Mouse (Mus musculus) lung, adult 18-20 months (tissue): ENCODE data around the gene Cdkn1b.

ENCODE experiments used
- DNase-seq, 2 experiments: peaks; one replicate each; pipeline ENCODE4 v3.0.0; 2022; ENCODE audit warnings: mixed read lengths in 2 of 2

Gene Cdkn1b

DNA sequence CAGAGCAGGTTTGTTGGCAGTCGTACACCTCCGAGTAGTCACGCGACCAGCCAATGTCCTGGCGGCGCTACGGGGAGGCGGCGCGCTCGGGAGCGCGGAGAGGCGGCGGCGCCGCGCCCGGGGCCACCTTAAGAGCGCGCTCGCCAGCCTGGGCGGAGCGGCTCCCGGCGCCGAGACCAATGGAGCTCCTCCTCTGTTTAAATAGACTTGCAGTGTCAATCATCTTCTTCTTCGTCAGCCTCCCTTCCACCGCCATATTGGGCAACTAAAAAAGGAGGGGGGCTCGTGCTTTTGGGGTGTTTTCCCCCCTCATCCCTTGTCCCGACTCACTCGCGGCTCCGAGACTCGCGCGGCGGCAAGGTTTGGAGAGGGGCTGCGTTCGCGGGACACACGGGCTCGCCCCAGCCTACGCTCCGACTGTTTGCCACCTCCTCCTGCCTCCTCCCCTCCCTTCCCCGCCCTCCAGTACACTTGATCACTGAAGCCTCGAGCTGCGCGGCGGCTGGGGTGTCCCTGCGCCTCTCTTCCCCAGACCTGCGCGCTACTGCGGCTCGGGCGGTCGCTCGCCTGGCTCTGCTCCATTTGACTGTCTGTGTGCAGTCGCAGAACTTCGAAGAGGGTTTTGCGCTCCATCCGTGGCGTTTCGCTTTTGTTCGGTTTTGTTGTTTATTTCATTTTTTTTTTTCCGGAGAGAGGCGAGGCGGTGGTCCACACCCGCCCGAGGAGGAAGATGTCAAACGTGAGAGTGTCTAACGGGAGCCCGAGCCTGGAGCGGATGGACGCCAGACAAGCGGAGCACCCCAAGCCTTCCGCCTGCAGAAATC lies at the start of gene Cdkn1b:
Gene Cdkn1b (plus strand): TSS at position 212 of the 824 bp plus-strand sequence.
- peak; percentile 92 to 94 for DNase-seq

DNA sequence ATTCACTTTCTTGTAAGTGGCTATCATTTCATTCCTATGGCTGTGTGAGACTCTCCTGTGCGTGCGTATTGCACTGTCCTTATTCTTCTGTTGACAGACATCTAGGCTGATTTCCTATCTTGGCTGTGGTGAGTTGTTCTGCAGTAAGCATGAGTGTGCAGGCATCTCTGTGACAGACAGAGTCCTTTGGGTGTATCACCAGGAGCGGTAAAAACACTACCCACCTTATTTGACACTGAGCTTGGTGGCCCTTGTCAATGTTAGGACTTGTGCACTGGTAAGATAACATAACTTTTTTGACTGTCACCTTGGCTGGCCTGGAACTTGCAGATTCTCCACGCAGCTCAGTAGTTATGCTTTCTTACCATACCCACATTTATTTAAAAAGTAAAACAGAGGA lies 49.3 kb upstream of the Cdkn1b start:
- no peak for DNase-seq

DNA sequence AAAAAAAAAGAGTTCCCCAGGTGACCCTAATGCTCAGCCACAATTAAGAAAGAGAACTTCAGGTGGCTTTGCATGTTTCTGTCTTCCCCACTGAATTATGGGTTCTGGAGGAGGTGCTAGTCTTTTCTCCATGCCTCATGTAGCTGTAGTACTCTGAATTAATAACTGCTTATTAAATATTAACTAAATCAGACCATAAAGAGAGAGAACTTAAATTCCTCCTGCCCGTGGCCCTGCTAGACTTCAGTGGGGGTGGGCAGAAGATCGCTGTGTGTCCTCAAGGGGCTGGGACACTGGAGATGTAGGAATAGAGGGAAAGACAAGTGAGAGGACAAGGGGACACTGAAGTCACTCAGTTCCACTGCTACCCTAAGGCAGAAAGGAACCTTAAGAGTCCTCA lies 48.0 kb upstream of the Cdkn1b start:
- no peak for DNase-seq

DNA sequence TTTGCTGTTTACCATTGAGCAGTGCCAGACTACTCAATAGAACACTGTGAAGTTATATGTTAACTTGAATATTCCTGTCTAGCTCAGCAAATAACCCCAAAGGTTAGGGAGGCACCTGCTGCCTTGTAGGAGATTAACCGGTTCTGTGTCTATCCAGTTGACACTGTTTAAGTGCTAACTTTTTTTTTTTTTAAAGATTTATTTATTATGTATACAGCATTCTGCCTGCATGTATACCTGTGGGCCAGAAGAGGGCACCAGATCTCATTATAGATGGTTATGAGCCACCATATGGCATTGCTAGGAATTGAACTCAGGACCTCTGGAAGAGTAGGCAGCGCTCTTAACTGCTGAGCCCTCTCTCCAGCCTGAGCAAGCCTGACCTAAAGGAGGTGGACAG lies 47.2 kb upstream of the Cdkn1b start:
- no peak for DNase-seq

DNA sequence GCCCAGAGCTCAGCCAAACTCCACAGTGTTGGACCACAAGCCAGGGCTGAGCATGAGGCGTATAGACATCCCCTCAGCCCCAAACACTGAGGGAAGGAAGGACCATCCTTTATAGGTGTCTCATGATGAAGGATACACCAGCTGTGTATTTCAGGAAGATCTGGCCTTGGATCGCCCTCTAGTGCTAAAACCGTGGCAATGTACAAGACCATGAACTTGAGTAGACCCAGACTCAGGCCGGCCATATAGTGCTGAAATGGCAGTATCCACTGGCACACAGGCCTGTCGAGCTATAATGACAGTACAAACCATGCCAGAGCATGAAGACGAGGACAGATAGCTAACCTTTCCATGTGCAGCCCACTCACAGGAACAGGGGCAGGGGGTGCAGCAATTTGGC lies 43.4 kb upstream of the Cdkn1b start:
- peak in 1 of 2 experiments; percentile 16 for DNase-seq

DNA sequence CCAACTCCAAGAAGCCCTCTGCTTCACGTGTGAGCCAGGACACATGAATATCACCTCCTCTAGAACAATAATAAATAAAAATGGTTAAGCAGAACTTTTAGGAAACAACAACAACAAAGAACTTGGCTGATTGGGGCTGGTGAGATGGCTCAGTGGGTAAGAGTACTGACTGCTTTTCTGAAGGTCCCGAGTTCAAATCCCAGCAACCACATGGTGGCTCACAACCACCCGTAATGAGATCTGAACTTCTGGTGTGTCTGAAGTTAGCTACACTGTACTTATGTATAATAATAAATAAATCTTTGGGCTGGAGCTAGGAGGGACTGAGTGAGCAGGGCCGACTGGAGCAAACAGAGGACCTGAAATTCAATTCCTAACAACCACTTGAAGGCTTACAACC lies 42.9 kb upstream of the Cdkn1b start:
- no peak for DNase-seq

DNA sequence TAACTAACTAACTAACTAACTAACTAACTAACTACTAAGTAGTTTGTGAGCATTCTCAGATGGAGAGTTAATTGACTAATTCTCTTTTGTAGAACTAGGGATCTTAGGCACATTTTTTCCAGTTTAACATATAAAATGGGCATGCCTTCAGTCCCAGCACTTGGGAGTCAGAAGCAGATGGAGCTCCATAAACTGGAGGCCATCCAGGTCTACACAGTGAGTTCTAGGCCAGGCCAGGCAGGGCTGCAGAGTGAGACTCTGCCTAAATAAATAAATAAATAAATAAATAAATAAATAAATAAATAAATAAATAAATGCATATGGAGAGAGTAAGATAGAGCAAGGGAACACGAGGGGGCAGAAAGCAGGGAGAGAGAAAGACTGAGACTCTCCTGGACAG lies 42.3 kb upstream of the Cdkn1b start:
- no peak for DNase-seq

DNA sequence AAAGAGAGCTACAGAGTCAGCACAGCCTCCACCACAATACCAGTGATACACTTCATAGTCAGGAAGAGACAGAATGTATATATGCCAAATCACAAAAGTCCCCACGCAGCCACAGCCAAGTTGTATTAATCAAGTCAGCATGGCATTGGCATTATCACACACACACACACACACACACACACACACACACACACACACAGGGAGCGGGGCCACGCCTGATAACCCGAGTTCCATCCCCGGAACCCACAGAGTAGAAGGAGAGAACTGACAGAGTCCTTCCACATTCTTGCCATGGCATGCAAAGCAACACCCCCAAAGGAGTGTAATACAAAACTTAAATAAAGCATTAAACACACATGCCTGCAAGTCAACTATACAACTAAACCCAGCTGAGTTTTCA lies 40.6 kb upstream of the Cdkn1b start:
- DNase-seq: no peak

DNA sequence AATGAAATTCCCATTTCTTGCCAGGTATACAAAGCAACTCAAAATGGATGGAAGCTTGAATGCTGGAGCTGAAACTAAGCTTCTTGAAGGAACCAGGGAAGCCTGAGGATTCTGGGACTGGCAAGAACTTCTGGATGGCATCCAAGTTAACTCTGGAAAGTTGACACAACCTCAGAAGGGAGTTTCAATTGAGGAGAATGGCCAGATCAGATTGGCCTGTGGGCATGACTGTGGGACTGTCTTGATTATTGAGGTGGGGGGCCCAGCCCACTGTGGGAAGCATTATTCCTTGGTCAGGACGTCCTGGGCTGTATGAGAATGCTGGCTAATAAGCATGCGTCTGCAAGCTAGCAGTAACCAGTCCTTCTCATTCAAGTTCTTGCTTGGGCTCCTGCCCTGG lies 40.2 kb upstream of the Cdkn1b start:
- DNase-seq: no peak

DNA sequence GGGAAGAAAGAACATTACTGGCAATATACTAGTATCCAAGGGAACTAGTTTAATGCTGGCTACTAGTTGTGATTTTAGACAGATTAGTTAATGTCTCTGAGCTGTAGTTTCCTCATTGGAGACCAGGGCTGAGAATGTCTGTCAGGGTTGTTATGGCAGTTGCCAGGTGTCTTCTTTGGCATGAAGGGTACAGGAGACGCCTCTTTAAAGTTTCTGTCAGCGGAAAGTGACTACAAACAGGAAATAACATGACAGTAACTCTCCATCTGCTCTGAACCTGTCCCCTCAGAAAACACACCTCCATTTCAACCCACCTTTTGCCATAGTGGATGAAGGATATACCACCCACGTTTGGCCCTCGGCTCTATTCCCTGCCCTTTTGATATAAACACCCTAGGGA lies 36.5 kb upstream of the Cdkn1b start:
- no peak for DNase-seq

DNA sequence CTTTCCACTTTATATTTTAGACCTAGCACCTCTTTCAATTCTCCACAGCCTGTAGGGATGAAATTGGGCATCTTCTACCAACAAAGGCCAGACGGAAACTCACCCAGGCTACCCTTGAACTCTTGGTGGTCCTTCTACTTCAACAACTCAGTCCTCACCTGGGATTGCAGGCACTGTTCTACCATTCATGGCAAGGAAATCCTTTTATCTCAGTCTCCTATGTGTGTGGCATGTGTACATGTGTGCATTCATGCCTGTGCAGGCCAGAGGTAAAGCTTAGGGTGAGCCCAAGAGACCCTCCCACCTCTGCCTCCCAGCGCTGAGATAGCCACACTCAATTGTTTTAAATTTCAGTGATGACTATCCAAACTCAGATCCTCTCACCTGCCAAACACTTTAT lies 34.7 kb upstream of the Cdkn1b start:
- DNase-seq: no peak

DNA sequence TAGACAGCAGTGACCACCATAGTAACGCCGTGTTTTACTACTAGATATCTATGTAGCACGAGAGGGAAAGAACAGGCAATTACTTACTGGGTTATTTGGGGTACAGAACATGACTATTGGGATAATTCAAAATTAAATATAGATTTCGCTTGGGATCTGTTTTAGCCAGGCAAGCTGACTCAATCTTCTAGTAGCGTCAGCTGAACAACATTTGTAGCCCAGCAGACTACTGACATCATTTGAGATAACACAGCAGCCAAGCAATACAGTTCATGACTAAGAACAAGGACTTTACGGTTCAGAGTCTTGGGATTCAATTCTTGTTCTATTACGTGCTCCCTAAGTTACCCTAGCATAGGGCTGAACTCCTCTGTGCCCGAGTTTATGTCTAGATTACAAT lies 33.7 kb upstream of the Cdkn1b start:
- DNase-seq: no peak

DNA sequence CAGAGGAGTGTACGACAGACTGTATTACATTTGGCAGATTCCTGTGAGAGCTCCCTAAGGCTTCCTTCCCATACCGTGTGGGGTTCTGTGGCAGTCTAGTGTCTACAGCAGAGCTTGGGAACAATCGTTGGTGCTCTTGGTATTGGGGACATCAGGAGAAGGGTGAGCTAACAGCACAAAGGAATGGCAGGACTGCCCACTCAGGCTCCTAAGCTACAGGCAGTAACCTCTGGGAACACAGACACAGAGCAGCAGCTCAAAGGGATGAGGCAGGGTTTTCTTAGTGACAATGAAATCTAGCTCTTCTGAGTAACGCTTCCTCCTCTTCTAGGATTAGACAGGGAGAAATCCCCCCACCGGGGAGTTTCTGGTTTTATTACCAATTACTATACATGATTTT lies 33.2 kb upstream of the Cdkn1b start:
- DNase-seq: no peak

DNA sequence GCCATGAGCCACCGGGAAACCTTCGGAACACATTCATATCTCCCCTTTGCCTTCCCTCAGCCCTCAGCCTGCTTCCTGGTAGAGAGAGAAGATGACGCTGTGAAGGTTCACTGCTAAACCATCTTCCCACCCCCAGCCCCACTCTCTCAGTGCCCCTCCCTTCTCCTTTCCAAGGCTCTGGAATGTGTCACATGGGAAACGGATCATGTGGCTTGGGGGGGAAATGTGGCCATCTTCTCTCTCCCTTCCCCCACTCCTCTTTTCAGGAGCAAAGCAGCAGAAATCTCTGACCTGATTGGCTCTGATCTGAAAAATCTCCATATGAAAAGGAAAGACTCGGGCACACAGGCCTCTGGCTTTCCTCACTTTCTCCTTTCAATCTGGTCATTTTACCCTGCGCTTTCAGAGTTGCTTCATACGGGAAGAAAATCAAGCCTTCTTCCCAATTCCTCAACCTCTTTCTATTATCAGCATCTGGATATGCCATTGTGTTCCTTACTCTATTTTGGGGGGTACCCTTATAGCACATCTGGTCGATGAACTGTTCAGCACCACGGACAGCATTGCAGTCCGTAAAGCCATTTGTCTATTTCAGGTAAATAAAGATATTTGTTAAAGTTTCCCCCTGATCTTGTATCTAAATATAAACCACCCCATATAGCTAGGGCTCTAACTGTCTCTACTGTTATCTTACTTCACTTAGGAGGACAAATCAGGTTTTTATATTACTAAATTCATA lies 32.3 kb upstream of the Cdkn1b start:
- no peak for DNase-seq

DNA sequence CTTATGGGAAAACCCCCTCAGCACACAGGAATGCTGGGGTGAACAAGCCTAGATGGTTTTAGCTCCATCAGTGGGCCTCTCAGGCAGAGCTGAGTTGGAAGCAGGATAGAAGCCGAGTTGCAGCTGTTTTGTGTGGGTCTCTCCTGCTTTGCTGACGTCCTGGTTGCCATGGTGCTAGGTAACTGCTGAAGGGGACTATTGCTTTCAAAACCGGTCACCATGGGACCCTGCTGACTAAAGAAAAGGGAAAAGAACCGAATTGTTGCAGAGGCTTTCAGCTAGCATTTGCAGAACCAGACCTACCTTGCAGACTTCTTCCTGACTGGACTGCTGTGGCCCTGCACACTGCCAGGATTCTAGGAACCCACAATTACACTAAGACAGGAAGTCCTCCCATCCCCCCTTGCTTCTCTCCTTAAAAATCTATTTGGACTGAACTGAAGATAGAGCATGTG lies 31.6 kb upstream of the Cdkn1b start:
- no peak for DNase-seq

DNA sequence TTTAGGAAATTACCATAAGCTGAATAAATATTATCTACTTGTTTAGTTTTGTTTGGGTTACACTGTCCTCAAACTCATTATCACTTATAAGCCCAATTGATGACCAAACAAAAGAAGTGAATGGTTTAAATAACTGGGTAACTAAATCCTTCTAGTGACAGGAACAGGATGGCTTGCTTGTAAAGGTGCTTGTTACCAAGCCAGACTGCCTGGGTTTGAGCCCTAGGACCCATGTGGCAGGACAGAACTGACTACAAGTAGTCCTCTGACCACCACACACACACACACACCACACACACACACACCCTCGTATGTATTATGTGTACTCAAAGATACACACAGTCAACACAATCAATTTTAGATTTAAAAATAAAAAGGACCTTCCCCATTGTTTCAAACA lies 30.4 kb upstream of the Cdkn1b start:
- DNase-seq: no peak

DNA sequence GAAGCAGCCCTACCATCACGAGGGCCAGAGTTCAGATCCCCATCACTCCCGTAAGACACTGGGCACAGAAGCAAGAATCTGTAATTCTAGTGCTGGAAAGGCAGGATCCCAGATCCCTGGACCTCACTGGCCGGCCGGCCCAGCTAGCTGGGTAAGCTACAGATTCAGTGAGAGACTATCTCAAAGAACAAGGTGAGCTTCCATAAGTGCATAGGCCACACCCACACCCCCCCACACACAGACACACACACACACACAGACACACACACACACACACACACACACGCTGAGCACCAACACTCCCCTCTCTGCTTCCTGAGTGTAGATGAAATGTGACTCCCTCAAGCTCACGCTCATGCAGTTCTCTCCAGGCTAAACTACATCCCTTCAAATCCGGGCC lies 29.8 kb upstream of the Cdkn1b start:
- DNase-seq: no peak

DNA sequence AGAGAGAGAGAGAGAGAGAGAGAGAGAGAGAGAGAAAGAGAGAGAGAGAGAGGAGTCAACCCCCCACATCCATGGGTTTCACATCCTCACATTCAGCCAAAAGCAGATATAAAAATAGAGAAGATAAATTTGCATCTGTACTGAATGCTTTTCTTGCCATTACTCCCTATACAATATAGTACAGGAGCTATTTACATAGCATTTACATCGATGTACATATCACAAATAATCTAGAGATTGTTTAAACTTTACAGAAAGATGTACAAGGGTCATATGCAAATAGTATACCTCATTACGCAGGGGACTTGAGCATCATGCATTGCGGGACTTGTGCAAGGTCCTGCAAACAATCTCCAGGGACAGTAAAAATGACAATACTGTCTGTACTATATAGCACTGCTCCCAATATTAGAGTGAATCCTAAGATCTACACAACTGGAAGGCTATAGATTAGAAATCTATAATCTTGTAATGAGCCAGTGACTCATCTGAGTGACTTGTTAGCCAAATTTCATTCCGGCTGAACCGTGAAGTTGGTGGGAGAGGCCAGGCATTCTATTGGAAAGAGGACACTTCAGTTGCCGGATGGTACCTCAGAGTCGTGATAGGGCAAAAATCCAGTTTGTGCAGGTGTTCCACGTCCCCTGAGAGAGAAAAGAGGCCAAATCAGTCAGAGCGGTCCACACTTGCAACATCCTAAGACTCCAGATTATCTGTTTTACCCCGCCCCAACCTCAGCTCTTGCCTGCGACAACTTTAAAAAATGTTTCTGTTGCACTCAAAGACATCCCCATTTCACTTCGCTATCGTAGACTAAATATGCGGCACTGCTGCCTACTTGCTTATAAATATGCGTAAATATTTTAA lies 23.4 kb upstream of the Cdkn1b start:
- DNase-seq: no peak

DNA sequence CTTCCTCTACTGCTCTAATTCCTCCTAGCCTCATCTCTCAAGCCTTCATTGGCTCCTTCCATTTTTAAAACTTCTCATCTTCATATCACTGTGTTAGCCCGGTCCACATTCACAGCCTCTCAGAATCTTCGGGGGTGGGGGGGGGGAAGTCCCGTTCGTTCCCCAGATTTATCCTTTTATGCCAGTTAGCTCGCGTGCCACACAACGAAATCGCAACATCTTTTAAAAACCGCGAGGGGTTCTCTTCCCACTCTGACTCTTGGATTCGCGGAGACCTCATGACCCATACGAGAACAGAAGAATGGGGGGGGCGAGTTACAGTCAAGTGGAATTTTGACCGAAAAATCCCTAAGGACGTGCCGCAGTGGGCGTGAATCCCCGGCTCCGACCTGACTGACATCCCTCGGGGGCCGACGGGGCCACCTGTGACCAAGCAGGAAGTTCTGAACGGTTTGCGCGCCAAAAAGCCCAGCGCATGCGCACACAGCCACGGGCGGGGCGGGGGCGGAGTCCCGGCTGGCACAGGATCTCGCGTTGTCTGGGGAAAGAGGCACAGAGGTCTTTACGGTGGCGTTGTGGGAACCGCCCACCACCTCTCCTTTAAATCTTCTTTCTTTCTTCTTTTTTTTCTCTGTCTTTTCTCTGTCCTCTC lies 22.6 kb upstream of the Cdkn1b start:
- DNase-seq: peak; percentile 96

DNA sequence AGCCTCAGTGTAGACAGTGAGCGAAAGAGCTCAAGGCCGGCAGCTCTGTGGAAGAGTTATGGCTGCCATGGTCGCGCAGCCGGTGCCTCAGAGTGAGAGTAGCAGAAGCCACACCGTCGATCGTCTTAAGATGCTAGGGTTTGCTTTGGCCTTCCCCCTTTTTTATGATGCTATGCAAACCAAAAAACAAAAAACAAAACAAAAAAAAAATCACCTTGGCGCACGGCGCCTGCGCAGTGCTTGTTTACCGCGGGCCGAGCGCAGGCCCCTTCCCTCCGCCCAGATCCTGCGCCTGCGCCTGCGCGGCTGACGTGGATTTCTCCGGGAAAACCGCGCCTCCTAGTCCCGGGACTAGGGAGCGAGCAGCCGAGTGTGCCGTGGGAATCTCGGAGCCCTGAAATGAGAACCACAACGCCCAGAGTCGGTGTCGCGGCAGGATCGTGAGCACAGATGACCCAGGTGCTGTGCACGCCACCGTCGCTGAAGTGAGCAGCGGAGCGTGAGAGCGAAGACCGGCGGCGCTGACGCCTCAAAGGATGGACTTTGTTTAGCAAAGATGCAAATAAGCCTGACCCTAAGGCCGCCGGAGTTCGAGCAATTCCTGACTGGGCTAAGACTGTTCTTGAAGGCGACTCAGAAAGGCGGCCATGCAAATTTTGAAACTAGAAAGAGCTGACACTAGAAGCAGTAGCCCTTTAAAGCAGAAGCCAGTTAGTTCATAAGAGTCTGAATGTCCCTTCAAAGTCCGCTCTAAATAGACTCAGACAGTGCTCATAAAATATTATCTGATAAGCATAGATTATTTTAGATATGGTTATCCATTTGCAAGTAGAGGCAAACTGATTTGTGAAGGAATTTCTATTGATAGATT lies 21.9 kb upstream of the Cdkn1b start, which contains the start of gene Gpr19:
Gene Gpr19 (minus strand): TSS at position 484 of the 871 bp plus-strand sequence.
- DNase-seq: peak; percentile 93 to 95

DNA sequence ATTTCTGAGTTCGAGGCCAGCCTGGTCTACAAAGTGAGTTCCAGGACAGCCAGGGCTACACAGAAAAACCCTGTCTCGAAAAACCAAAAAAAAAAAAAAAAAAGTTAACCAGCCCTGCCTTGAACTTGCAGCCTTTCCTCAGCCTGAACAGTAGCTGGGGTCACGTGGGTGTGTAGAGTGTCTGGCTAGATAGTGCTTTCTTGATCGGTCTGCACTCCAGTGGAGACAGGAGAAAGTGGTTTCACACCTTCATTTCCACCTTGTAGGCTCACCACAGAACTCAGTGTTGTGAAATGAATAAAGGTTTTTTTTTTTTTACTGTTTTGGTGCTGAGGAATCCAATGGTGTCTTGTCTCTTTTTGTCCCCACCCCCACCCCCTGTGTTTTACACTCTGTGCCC lies 16.8 kb upstream of the Cdkn1b start:
- no peak for DNase-seq
